Mouse (Mus musculus) intestine, embryonic 15.5 days (tissue): ENCODE data around the gene Tcp11l2. TPM values are rescaled to one million over a fixed set of nuclear protein-coding genes. Genes with fewer than 3 reads are reported as not detected.

Experiments used
- ATAC-seq: fragments of 200-750 bp; cut with Nextera tagmentation; 2 replicates; pipeline ENCODE4 v1.8.0; 2017; ENCODE audit warnings: moderate TSS enrichment, moderate library complexity
- H3K27ac ChIP-seq: fragments of 300-500 bp; sonication (generic); 2 replicates; pipeline ENCODE4 v1.5.1; 2015; ENCODE audit warnings: mild to moderate bottlenecking, inconsistent platforms
- H3K27me3 ChIP-seq: fragments of 300-500 bp; sonication (generic); replicated peaks from 2 replicates; pipeline ENCODE4 v1.6.1; 2015; ENCODE audit warnings: inconsistent platforms
- H3K36me3 ChIP-seq: fragments of 300-500 bp; sonication (generic); 2 replicates; pipeline ENCODE4 v1.6.1; 2015; ENCODE audit warnings: inconsistent platforms
- H3K4me1 ChIP-seq: fragments of 300-500 bp; sonication (generic); replicated peaks from 2 replicates; pipeline ENCODE4 v1.6.1; 2015; ENCODE audit warnings: inconsistent platforms
- H3K4me2 ChIP-seq: fragments of 300-500 bp; sonication (generic); replicated peaks from 2 replicates; pipeline ENCODE4 v1.6.1; 2015; ENCODE audit warnings: mild to moderate bottlenecking, inconsistent platforms
- H3K4me3 ChIP-seq: fragments of 300-500 bp; sonication (generic); replicated peaks from 2 replicates; pipeline ENCODE4 v1.5.1; 2015; ENCODE audit warnings: inconsistent platforms
- H3K9ac ChIP-seq: fragments of 300-500 bp; sonication (generic); 2 replicates; pipeline ENCODE4 v1.6.1; 2015; ENCODE audit warnings: inconsistent platforms
- H3K9me3 ChIP-seq: fragments of 300-500 bp; sonication (generic); 2 replicates; pipeline ENCODE4 v1.6.1; 2016; ENCODE audit warnings: inconsistent platforms
- WGBS: fragments of 180-500 bp; shearing (Covaris S2); methylation state at CpG from one replicate; pipeline ENCODE4 v1.1.7; 2015; 5-methylcytosine and 5-hydroxymethylcytosine counted together
- polyA plus RNA-seq: library from polyadenylated mRNA; unstranded; fragments of >200 nt; fragmentation: Nextera tagmentation; extraction: Ambion mirVana; gene quantifications from 2 replicates; pipeline ENCODE4 v1.2.1, GENCODE M21; 2015

Gene Tcp11l2
- polyA plus RNA-seq, 1 experiment from 2014 or later = 11.6 TPM

DNA sequence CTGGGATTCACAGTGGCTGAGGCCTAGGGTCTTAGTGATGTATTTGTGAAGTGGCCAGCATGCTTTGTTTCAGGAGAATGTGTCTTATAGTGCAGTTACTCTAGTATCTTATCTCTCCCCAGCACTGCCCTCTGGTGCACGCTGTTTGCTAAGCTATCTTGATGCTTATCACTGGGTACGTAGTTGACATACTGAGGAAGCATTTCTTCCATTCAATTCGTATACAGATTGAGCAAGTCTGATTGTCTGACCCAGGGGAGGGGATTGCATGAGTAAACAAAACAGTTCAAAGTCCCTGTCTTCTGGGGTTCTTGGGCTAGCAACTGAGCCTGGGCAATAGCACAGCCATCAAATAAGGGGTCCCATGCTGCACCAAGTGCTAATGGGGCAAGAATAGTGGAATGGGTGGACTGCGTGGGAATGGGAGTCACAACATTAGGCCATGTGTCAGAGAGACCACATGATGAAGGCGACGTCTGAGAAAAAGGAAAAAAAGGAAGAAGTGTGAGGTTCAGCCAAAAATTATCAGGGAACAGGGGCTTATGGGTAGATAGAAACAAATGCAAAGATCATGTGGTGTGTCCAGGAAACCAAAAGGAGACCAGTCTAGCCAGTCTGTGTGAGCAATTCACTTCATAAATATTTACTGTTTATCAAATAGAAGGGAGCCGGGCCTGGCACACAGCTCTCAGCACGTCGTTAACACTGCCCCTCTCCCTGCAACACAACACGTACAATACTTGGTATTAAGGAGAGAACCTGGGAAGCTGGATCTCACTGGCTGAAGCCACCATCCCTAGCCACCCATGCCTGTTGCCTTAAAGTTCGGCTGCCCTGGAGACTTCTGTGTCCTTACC is 33.4 kb upstream of the Tcp11l2 start:
- Histone ChIP-seq H3K4me1 (peaks cover 8% of the 10 kb centered on the region; the same call in 1 of the 2 replicates), H3K27me3 (no peaks in the 10 kb centered on the region), H3K4me2 (no peak overlapping the region), H3K9ac (no peak overlapping the region), H3K36me3 (no peaks in the 10 kb centered on the region), H3K4me3 (no peak overlapping the region), H3K27ac (no peak overlapping the region), H3K9me3 (no peaks in the 10 kb centered on the region)
- WGBS = 49% methylated on average over 11 of the region's 11 CpGs
- ATAC-seq = peak; percentile 45

DNA sequence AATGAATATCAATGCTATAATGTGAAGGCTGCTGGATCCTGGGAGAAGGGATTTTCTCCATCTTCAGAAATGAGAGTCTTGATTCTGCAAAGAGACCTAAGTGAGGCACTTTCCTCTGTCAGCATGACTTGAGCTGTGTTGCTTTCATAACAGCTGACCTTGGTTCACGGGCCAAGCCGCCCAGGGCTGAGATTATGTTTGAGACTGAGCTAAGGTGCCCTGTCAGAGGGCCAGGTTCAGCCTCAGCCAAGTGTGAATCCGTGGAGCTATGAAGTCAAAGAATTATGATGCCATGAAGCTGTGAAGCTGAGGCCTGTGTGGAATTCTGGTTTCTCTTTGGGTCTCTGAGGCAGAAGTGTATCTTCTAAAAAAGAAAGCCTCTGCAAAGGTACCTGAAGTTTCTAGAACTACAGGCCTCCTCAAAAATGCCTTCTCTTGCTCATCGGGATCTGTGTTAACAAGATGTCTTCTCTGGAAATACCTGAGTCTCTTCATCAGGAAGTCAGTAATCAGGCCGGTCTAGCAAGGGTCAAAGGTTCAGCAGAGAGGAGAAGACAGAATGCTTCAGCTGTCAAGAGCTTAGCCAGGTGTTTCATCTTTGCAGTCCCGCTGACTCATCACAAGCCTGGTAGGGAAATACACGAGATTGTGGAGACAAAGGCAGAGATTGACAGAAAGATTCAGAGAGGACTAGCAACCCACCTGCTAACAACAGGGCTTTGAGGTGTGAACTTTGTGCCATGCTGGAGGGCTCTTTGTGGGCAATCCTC is 31.4 kb upstream of the Tcp11l2 start:
- Histone ChIP-seq H3K4me1 (peaks cover 8% of the 10 kb centered on the region; the same call in 1 of the 2 replicates), H3K9ac (no peak overlapping the region), H3K36me3 (no peaks in the 10 kb centered on the region), H3K4me2 (no peak overlapping the region), H3K27ac (no peak overlapping the region), H3K9me3 (no peaks in the 10 kb centered on the region), H3K27me3 (no peaks in the 10 kb centered on the region), H3K4me3 (no peak overlapping the region)
- ATAC-seq = peak; percentile 71; the same call in 1 of the 2 replicates
- 22% methylated on average over 7 of the region's 7 CpGs for WGBS

DNA sequence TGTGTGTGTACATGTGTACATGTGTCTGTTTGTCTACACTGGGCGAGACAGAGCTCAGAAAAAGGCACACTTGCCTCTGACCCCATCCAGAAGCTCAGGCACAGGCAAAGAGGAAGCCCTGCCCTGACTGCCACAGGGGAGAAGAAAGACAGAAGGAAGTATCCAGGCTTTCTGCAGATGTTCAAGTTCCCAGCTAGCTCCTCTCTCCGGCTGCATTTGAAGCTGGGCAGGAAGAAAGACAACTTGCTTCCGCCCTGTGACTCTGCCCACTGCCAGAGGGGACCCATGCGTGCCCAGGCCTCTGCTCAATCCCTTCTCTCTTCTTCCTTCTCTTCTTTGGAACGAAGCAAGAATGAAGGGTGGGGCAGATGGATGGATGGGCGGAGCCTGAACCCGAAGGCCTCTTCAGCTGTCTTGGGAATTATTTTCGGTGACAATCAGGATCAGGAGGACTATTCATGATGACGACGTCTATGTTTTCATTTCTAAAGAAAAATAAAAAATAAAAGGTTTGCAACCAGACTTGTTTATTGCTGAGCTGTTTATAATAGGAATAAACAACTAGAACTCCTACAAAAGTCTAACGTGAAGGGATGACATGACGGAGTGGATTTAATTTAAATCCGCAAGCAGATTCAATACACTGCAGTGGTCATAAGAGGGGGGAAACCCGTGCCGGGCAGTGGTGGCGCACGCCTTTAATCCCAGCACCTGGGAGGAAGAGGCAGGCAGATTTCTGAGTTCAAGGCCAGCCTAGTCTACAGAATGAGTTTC is 27.1 kb upstream of the Tcp11l2 start:
- H3K4me2 ChIP-seq = no peak overlapping the region
- H3K9ac ChIP-seq = no peak overlapping the region
- no peak for ATAC-seq
- H3K4me3 ChIP-seq = no peak overlapping the region
- WGBS = 75% methylated on average over 17 of the region's 17 CpGs
- no peak overlapping the region for H3K27ac ChIP-seq
- H3K4me1 ChIP-seq = peaks cover 6% of the 10 kb centered on the region; the same call in 1 of the 2 replicates
- H3K9me3 ChIP-seq = no peaks in the 10 kb centered on the region
- no peaks in the 10 kb centered on the region for H3K36me3 ChIP-seq
- no peaks in the 10 kb centered on the region for H3K27me3 ChIP-seq

DNA sequence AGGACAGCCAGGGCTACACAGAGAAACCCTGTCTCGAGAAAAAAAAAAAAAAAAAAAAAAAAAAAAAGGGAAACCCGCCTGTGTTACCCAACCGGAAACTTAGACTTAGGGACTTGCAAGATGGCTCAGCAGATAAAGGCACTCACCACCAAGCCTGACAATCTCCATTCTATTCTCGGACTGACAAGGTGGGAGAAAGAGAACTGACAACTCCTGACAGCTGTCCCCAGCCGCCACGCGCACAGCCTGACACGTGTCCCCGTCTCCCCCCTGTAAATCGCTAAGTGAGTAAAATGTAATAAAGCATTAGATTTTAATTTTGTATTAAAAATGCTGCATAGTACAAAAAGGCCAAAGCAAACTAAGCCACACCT is 26.5 kb upstream of the Tcp11l2 start:
- ATAC-seq = no peak
- Histone ChIP-seq H3K9me3 (no peaks in the 10 kb centered on the region), H3K4me1 (peaks cover under 1% of the 10 kb centered on the region; the same call in 1 of the 2 replicates), H3K36me3 (no peaks in the 10 kb centered on the region), H3K27ac (no peak overlapping the region), H3K4me3 (no peak overlapping the region), H3K27me3 (no peaks in the 10 kb centered on the region), H3K9ac (no peak overlapping the region), H3K4me2 (no peak overlapping the region)
- WGBS = 89% methylated on average over 10 of the region's 10 CpGs

DNA sequence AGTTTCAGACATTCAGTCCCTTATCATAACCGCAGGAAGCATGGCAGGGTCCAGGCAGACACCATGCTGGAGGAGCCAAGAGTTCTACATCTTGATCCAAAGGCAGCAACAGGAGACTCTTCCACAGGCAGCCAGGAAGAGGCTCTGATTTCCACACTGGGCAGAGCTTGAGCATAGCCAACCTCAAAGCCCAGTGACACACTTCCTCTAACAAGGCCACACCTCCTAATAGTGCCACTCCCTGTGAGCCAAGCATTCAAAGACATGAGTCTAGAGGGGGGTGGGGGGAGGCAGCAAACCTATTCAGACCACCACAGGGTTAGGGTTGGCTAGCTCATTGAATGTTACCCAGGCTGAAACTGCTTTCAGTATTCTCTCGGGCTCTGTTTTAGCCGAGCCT is 24.6 kb upstream of the Tcp11l2 start:
- Histone ChIP-seq H3K4me2 (no peak overlapping the region), H3K9me3 (no peaks in the 10 kb centered on the region), H3K4me1 (no peaks in the 10 kb centered on the region), H3K36me3 (no peaks in the 10 kb centered on the region), H3K27ac (no peak overlapping the region), H3K9ac (no peak overlapping the region), H3K4me3 (no peak overlapping the region), H3K27me3 (no peaks in the 10 kb centered on the region)
- 93% methylated on average over 3 of the region's 3 CpGs for WGBS
- no peak for ATAC-seq

DNA sequence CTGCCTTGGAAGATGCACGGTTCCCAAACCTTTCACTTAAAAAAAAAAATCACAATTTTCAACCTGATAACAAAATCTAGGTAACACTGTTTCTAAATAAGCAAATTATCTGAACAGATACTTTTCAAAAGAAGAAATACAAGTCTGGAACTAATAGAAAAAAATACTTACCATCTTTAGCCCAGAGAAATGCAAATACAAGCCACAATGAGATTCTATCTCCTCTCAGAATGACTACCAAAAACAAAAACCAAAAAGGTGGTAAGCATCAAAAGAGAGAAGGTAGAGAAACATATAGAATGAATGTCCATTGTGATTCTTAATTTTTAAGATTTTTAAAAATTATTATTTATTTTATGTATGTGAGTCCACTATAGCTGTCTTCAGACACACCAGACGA is 23.9 kb upstream of the Tcp11l2 start:
- no peak for ATAC-seq
- H3K36me3 ChIP-seq = no peaks in the 10 kb centered on the region
- 92% methylated on average over 2 of the region's 2 CpGs for WGBS
- H3K4me3 ChIP-seq = no peak overlapping the region
- H3K4me1 ChIP-seq = no peaks in the 10 kb centered on the region
- H3K4me2 ChIP-seq = no peak overlapping the region
- no peak overlapping the region for H3K27ac ChIP-seq
- no peaks in the 10 kb centered on the region for H3K27me3 ChIP-seq
- no peak overlapping the region for H3K9ac ChIP-seq
- no peaks in the 10 kb centered on the region for H3K9me3 ChIP-seq

DNA sequence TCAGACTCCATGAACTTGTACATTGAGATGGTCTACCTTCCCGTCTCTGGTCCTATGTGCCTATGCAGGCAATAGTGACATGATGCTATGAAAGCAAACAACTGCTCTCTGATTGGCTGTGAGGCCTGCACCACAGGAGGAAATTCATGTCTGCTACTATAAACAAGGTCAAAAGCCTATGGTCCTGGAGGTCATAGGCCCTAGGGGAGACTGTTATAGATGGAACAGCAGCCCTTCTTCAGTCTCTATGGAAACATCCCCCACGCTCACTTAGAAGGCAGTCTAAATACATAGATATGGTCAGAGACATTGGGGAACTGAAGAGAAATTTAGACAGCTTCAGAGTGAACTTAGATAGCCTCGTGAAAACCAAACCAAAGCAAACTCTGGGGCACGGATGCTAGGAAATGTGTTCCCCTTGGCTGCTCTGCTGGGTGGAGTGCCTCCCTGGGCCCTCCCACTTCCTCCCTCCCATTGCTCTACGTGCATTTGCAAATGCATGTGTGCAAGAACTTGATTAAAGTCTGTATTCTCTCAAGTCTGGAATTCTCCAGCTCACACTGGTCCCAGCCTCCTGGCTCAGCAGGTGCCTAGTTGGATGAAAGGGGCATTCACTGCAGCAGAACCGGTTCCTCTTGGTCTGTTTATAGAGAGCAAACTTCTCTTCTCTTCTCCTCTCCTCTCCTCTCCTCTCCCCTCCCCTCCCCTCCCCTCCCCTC is 22.0 kb upstream of the Tcp11l2 start:
- Histone ChIP-seq H3K27me3 (no peaks in the 10 kb centered on the region), H3K9me3 (no peaks in the 10 kb centered on the region), H3K9ac (no peak overlapping the region), H3K27ac (no peak overlapping the region), H3K36me3 (no peaks in the 10 kb centered on the region), H3K4me3 (no peak overlapping the region), H3K4me2 (no peak overlapping the region), H3K4me1 (no peaks in the 10 kb centered on the region)
- WGBS = 36% methylated on average over 6 of the region's 6 CpGs
- no peak for ATAC-seq

DNA sequence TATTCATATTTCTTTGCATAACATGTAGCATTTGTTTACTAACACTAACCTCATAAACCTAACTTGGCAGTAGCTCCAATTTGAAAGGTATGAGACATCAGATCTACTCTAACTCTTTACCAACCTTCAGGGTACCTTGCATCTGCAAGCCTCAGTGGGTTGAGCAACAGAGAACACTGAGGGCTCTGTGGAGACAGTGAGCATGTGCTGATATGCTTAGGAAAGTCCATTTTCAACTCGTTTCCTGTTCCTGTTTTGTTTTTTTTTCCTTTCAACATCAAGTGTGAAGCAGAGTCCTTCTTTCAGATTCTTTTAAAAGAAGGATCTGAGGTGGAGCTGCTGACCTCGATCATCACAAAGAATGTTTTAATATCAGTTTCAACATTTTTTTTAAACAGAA is 20.3 kb upstream of the Tcp11l2 start:
- WGBS = 75% methylated on average over 2 of the region's 2 CpGs
- Histone ChIP-seq H3K4me3 (no peak overlapping the region), H3K27me3 (no peaks in the 10 kb centered on the region)

DNA sequence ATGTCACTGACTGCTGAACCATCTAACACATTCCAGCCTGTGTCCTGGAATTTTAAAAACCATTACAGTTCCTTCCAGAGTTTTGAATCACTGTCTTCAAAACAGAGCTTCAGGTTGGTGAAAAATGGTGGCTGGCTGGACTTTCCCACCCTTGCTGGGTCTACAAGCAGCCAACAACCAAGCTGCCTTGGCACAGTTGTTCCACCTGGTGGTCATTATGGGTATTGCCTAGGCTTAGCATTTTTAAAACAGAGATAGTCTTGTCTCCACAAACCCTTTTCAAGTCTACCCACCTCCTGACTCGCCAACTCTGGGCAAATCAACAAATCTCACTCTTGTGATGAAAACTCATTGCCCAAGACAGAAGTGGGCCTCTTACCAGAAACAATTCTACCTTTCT is 17.9 kb upstream of the Tcp11l2 start:
- no peak overlapping the region for H3K4me2 ChIP-seq
- ATAC-seq = no peak
- H3K4me1 ChIP-seq = no peaks in the 10 kb centered on the region
- no peaks in the 10 kb centered on the region for H3K9me3 ChIP-seq
- 93% methylated on average over 1 of the region's 1 CpGs for WGBS
- no peaks in the 10 kb centered on the region for H3K27me3 ChIP-seq
- no peak overlapping the region for H3K9ac ChIP-seq
- H3K4me3 ChIP-seq = no peak overlapping the region
- H3K27ac ChIP-seq = no peak overlapping the region
- H3K36me3 ChIP-seq = no peaks in the 10 kb centered on the region

More for the DNA sequence above, 20.3 kb upstream of the Tcp11l2 start:
- ATAC-seq = no peak
- no peaks in the 10 kb centered on the region for H3K9me3 ChIP-seq
- no peaks in the 10 kb centered on the region for H3K36me3 ChIP-seq
- no peaks in the 10 kb centered on the region for H3K4me1 ChIP-seq
- H3K27ac ChIP-seq = no peak overlapping the region
- H3K4me2 ChIP-seq = no peak overlapping the region
- no peak overlapping the region for H3K9ac ChIP-seq

DNA sequence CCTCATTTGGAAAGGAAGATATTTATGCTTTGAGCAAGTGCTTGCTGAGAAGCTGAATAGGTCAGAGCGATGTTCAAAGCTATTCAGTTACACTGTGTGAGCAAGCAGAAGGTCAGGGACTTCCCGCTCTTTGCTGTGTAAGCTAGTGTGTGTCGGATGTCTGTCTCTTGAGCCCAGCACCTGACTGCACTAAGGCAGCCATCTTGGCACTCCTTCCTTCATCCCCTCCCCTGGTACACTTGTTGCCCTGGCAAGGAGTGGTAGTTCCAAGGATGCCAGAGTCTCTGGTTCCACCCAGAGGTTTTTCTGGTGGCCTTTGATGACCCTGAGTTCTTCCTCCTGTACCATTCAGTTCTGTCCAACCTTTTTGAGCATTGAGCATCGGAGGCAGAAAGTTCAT is 16.4 kb upstream of the Tcp11l2 start:
- H3K27ac ChIP-seq = no peak overlapping the region
- 93% methylated on average over 4 of the region's 4 CpGs for WGBS
- no peak for ATAC-seq
- no peak overlapping the region for H3K4me3 ChIP-seq
- H3K36me3 ChIP-seq = no peaks in the 10 kb centered on the region
- no peaks in the 10 kb centered on the region for H3K9me3 ChIP-seq
- no peaks in the 10 kb centered on the region for H3K27me3 ChIP-seq
- no peaks in the 10 kb centered on the region for H3K4me1 ChIP-seq
- H3K4me2 ChIP-seq = no peak overlapping the region
- H3K9ac ChIP-seq = no peak overlapping the region

DNA sequence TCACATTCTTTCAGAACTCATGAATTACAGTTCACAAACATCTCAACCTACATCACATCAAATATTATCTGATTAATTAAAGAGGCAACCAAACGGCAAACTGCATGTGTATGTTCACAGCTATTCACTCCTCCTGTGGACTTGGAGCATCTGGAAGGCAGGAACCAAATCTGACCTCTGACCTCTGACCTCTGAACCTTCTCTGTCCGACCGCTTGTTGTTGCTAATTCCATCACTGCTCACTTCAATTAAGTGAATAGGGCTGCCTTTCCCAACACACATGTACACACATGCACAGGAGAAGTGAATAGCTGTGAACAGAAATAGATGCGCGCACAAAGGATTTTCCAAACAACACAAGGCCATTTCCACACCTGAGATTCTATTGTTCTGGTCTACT is 14.3 kb upstream of the Tcp11l2 start:
- Histone ChIP-seq H3K9me3 (no peaks in the 10 kb centered on the region), H3K9ac (no peak overlapping the region), H3K4me3 (no peak overlapping the region), H3K27me3 (no peaks in the 10 kb centered on the region), H3K4me1 (no peaks in the 10 kb centered on the region), H3K27ac (no peak overlapping the region), H3K4me2 (no peak overlapping the region), H3K36me3 (no peaks in the 10 kb centered on the region)
- ATAC-seq = no peak
- WGBS = 67% methylated on average over 5 of the region's 5 CpGs
